8 mouse cellular contexts compared by ENCODE assay signal in genomic region chr14:121798411-121798799, GRCm38 (mm10). TPM values are rescaled to one million over a fixed set of nuclear protein-coding genes. Genes with fewer than 3 reads are reported as not detected.
DNase-seq lines count a peak whose midpoint lies in the region; ATAC-seq lines count a peak whose summit lies in the region.

No protein-coding gene starts in this region.

- peak overlapping the region; percentile 80 for H3K27ac ChIP-seq in hindbrain, embryonic 16.5 days (ENCODE audit: low read depth, low read length)
- peak overlapping the region; percentile 7; the same call in 1 of the 2 replicates for H3K27ac ChIP-seq in macrophage

- H3K9me3 ChIP-seq in hindbrain, embryonic 16.5 days (ENCODE audit: control insufficient read depth, low read length): no peaks in the 10 kb centered on the region

- peak overlapping the region; percentile 78 for H3K9ac ChIP-seq in hindbrain, embryonic 16.5 days (ENCODE audit: low read depth, low read length)

- peak overlapping the region; percentile 85 for H3K4me3 ChIP-seq in hindbrain, embryonic 16.5 days (ENCODE audit: low read length)
- H3K4me3 ChIP-seq in macrophage (ENCODE audit: inconsistent target): peak overlapping the region; percentile 43

- no peaks in the 10 kb centered on the region for H3K79me2 ChIP-seq in macrophage (ENCODE audit: inconsistent target)

- DNase-seq in WW6 (ENCODE audit: low read depth, low spot score): peak; percentile 86
- DNase-seq in cerebellum, postnatal 4 days (ENCODE audit: low spot score in 2 of 2): peak; percentile 61 to 85
- DNase-seq in gastrocnemius, adult 18-20 months (ENCODE audit: low spot score): peak; percentile 92
- peak; percentile 83 to 92 for DNase-seq in left cerebral cortex, adult 18-20 months (ENCODE audit: low spot score in 2 of 2)
- peak; percentile 91 to 92 for DNase-seq in right cerebral cortex, adult 2 months (ENCODE audit: low spot score in 2 of 2)
- peak; percentile 95 for DNase-seq in urinary bladder, postnatal 14 days (ENCODE audit: low spot score)

- peak; percentile 96 for ATAC-seq in hindbrain, embryonic 16.5 days

- H3K36me3 ChIP-seq in hindbrain, embryonic 16.5 days (ENCODE audit: control insufficient read depth, insufficient read depth, low read length): no peaks in the 10 kb centered on the region
- H3K36me3 ChIP-seq in macrophage (ENCODE audit: inconsistent target): no peaks in the 10 kb centered on the region

- WGBS in hindbrain, embryonic 16.5 days: 0% methylated on average over 22 of the region's 22 CpGs
- WGBS in macrophage (ENCODE audit: missing documents): 1% methylated on average over 22 of the region's 22 CpGs

- peak overlapping the region; percentile 63 for H3K4me2 ChIP-seq in hindbrain, embryonic 16.5 days (ENCODE audit: low read length)

- H3K27me3 ChIP-seq in hindbrain, embryonic 16.5 days (replicated peaks; ENCODE audit: control insufficient read depth, insufficient read depth, low read length): peaks cover 6% of the 10 kb centered on the region

- peaks cover 10% of the 10 kb centered on the region for H3K4me1 ChIP-seq in hindbrain, embryonic 16.5 days (ENCODE audit: control insufficient read depth, insufficient read depth, low read depth, low read length)

RNA-seq across cellular contexts. Expression of gene Dock9, which starts 0.8 kb away (rescaled TPM):
- 10 to 100 TPM; 13.4 to 14.2 TPM for total RNA-seq in gastrocnemius, adult 18-20 months (2021)
- 13.4 and 14.9 TPM in 2 replicates for polyA plus RNA-seq in hindbrain, embryonic 16.5 days (2015; fragmentation: Nextera tagmentation; extraction: Ambion mirVana)
- 10 to 100 TPM; 72.2 to 76.3 TPM for total RNA-seq in left cerebral cortex, adult 18-20 months (2021)
- 1 to 10 TPM in 25 of 26 experiments, under 1 TPM in 1; 0.86 to 5.5 (median 2.5) TPM for total RNA-seq in macrophage (2018; cell fraction: chromatin; rRNA removed)
- total RNA-seq in macrophage (2018; cell fraction: cytosol; rRNA removed): under 1 TPM; 0.07 to 0.47 (median 0.25) TPM
- total RNA-seq in macrophage (2018; cell fraction: nucleus; rRNA removed): 1 to 10 TPM in 16 of 26 experiments, under 1 TPM in 10; 0.52 to 2.9 (median 1.1) TPM
- polyA plus RNA-seq in macrophage (2018): 0.34 to 0.47 TPM (median 0.47 TPM) in 3 replicates

Comparison
In these comparisons a context has a peak if more than half of its experiments do, and no peak if none do; other contexts are left out.
1. Peak in every context shown above with its lines: DNase-seq, ATAC-seq, H3K4me3 ChIP-seq and H3K27ac ChIP-seq.
2. RNA of gene Dock9, which starts 0.8 kb away (total RNA-seq): 72.2 to 76.3 TPM in left cerebral cortex, adult 18-20 months; 13.4 to 14.2 TPM in gastrocnemius, adult 18-20 months; every median in the first group is over 4 times any median in the second.